Mouse (Mus musculus) lung, postnatal 0 days (tissue): ENCODE measurements at regions not wholly inside any gene's neighbourhood (a gene's known extent, or its start where the extent isn't known, plus 50 kb on each side); places are given as distances from the start of the nearest gene placed in this dataset.

Experiments used
- CTCF ChIP-seq: IDR thresholded peaks from 2 replicates; pipeline ENCODE4 v1.5.1; 2016; ENCODE audit warnings: antibody characterized with exemption, mild to moderate bottlenecking
- EP300 ChIP-seq: IDR thresholded peaks from 2 replicates; pipeline ENCODE4 v1.6.1; 2016; ENCODE audit warnings: antibody characterized with exemption, mild to moderate bottlenecking, control low read depth

DNA sequence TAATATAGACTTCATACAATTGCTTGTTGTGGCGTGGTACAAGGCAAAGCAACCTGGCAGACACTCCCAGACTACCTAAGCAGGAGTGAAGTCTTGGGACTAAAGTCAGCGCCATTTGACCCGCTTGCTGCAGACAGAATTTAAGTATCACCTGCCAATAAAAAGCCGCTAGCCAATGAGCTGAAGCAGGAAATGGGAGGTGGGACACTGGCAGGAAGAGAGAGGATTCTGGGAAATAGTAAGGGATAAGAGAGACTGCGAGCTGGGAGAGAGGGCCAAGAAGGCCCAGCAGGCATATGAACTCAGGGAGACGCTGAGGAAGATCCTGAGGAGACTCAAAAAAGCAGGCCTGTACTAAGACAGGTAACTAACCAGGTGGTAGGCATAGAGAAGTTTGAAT, 102.0 kb upstream of the Slc22a12 start:
- TF ChIP-seq CTCF (no peak), EP300 (no peak)
